Comparison of ENCODE assay signal across 8 mouse cellular contexts in the genomic region with DNA sequence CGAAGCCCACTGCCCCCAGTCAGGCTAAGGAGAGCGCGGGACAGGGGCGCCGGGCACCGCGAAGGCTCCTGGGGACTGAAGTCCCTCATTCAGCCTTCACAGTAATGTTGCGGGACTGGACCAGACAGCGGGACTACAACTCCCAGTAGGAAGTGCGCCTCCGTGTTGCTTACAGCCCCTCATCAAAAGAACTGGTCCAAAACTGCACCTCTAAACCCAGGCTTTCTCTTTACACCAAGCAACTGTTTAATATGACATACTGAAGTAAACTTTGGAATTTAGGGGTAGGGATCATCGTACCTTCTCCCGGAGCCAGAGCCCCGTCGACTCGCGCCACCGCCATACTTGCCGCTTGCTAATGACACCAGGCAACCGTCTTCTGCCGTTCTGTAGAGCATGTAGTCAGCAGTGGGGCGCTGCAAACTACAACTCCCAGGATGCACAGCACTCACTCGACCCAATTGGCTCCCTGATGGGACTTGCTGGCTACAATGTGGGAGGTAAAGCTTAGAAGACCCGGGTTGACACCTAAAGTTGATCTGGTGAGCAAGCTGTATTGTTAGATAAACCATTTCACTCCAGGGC. TPM values are rescaled to one million over a fixed set of nuclear protein-coding genes. Genes with fewer than 3 reads are reported as not detected.
DNase-seq lines count a peak whose midpoint lies in the region; ATAC-seq and TF ChIP-seq lines count a peak whose summit lies in the region.

Gene Cep97, minus strand, starts transcription at position 403 of the 585 bp plus-strand sequence.

- H3K4me1 ChIP-seq in E14TG2a.4 (replicated peaks; ENCODE audit: low read depth, low read length), result peaks cover 19% of the 10 kb centered on the region
- no peaks in the 10 kb centered on the region for H3K4me1 ChIP-seq in forebrain, embryonic 12.5 days
- peaks cover 2% of the 10 kb centered on the region; the same call in 1 of the 2 replicates for H3K4me1 ChIP-seq in liver, postnatal 0 days (ENCODE audit: insufficient read depth)
- H3K4me1 ChIP-seq in neural tube, embryonic 14.5 days (ENCODE audit: control insufficient read depth, insufficient read depth, low read length), result no peaks in the 10 kb centered on the region

- no peak for TF ChIP-seq CTCF in E14TG2a.4 (conservative IDR thresholded peaks at IDR 0.05; ENCODE audit: low read length)
- TF ChIP-seq CTCF in liver, postnatal 0 days (IDR thresholded peaks at IDR 0.05; ENCODE audit: low read depth), result no peak; the same call in 1 of the 2 replicates

- DNase-seq in c-Kit-positive CD71-positive TER-119-positive erythroid progenitor cells, embryonic 14.5 days (ENCODE audit: low spot score), result peak; percentile 88
- peak; percentile 94 to 95 for DNase-seq in heart, postnatal 10 days
- peak; percentile 84 for DNase-seq in large intestine, adult 2 months (ENCODE audit: low read depth, low spot score)
- DNase-seq in liver, postnatal 0 days, result peak; percentile 91
- peak; percentile 84 for DNase-seq in testis, postnatal 10 days (ENCODE audit: low spot score)

- no peaks in the 10 kb centered on the region; the same call in 1 of the 2 replicates for H3K27me3 ChIP-seq in E14TG2a.4 (ENCODE audit: insufficient read depth, low read length)
- H3K27me3 ChIP-seq in forebrain, embryonic 12.5 days, result no peaks in the 10 kb centered on the region
- no peaks in the 10 kb centered on the region for H3K27me3 ChIP-seq in liver, postnatal 0 days (ENCODE audit: insufficient read depth, low read length)
- no peaks in the 10 kb centered on the region for H3K27me3 ChIP-seq in neural tube, embryonic 14.5 days (ENCODE audit: control insufficient read depth, insufficient read depth, low read length)

- H3K9me3 ChIP-seq in E14TG2a.4 (ENCODE audit: low read length), result no peaks in the 10 kb centered on the region
- H3K9me3 ChIP-seq in forebrain, embryonic 12.5 days, result no peaks in the 10 kb centered on the region
- H3K9me3 ChIP-seq in liver, postnatal 0 days (ENCODE audit: low read length), result no peaks in the 10 kb centered on the region
- no peaks in the 10 kb centered on the region for H3K9me3 ChIP-seq in neural tube, embryonic 14.5 days (ENCODE audit: control insufficient read depth, low read length)

- WGBS in forebrain, embryonic 12.5 days, result under 1% methylated on average over 24 of the region's 24 CpGs
- WGBS in large intestine, adult 2 months, result under 1% methylated on average over 24 of the region's 24 CpGs
- 0% methylated on average over 24 of the region's 24 CpGs for WGBS in liver, postnatal 0 days (ENCODE audit: insufficient replicate concordance)
- WGBS in neural tube, embryonic 14.5 days, result under 1% methylated on average over 24 of the region's 24 CpGs

- intact Hi-C loops in heart, postnatal 10 days (cut with DNase I), result no loop called here

- peak; percentile 99 for ATAC-seq in forebrain, embryonic 12.5 days (ENCODE audit: low FRiP score)
- peak; percentile 99 for ATAC-seq in liver, postnatal 0 days
- peak; percentile 99 for ATAC-seq in neural tube, embryonic 14.5 days (ENCODE audit: low read depth)

- H3K27ac ChIP-seq in forebrain, embryonic 12.5 days, result peak within 1 kb of the TSS; percentile 75
- H3K27ac ChIP-seq in liver, postnatal 0 days (ENCODE audit: low read depth), result peak within 1 kb of the TSS; percentile 11
- peak within 1 kb of the TSS; percentile 63; the same call in 1 of the 2 replicates for H3K27ac ChIP-seq in neural tube, embryonic 14.5 days (ENCODE audit: low read depth, low read length)

- peak within 1 kb of the TSS; percentile 91 for H3K4me3 ChIP-seq in E14TG2a.4 (replicated peaks; ENCODE audit: low read length)
- peak within 1 kb of the TSS; percentile 67 for H3K4me3 ChIP-seq in forebrain, embryonic 12.5 days (replicated peaks)
- H3K4me3 ChIP-seq in liver, postnatal 0 days (ENCODE audit: low read depth, low read length), result peak within 1 kb of the TSS; percentile 85
- peak within 1 kb of the TSS; percentile 56 for H3K4me3 ChIP-seq in neural tube, embryonic 14.5 days (ENCODE audit: low read depth, low read length)

- H3K9ac ChIP-seq in forebrain, embryonic 12.5 days, result peak within 1 kb of the TSS; percentile 68
- peak within 1 kb of the TSS; percentile 71 for H3K9ac ChIP-seq in liver, postnatal 0 days (replicated peaks)
- peak within 1 kb of the TSS; percentile 60 for H3K9ac ChIP-seq in neural tube, embryonic 14.5 days (replicated peaks; ENCODE audit: low read depth, low read length)

- peak within 1 kb of the TSS; percentile 63 for H3K4me2 ChIP-seq in forebrain, embryonic 12.5 days
- H3K4me2 ChIP-seq in liver, postnatal 0 days (ENCODE audit: low read depth, low read length), result peak within 1 kb of the TSS; percentile 82
- H3K4me2 ChIP-seq in neural tube, embryonic 14.5 days (ENCODE audit: low read depth, low read length), result peak within 1 kb of the TSS; percentile 49

- peak; percentile 13; the same call in 1 of the 2 replicates for TF ChIP-seq EP300 in liver, postnatal 0 days (IDR thresholded peaks at IDR 0.05; ENCODE audit: low read depth)

- peaks cover 9% of the 10 kb centered on the region for H3K36me3 ChIP-seq in E14TG2a.4 (ENCODE audit: insufficient read depth, low read length)
- peaks cover 4% of the 10 kb centered on the region for H3K36me3 ChIP-seq in forebrain, embryonic 12.5 days (replicated peaks)
- H3K36me3 ChIP-seq in liver, postnatal 0 days (replicated peaks; ENCODE audit: insufficient read depth, low read length), result no peaks in the 10 kb centered on the region
- no peaks in the 10 kb centered on the region for H3K36me3 ChIP-seq in neural tube, embryonic 14.5 days (ENCODE audit: control insufficient read depth, insufficient read depth, low read length)

RNA-seq across cellular contexts. Expression of gene Cep97, which starts in this region (rescaled TPM):
- 19.9 and 22.9 TPM in 2 replicates for polyA plus RNA-seq in forebrain, embryonic 12.5 days (2016; fragmentation: Nextera tagmentation; extraction: Ambion mirVana)
- 1 to 10 TPM; 4.9 to 6.6 TPM for total RNA-seq in heart, postnatal 10 days (2021)
- polyA plus RNA-seq in large intestine, adult 2 months (2012; rRNA removed), result 0.82 and 1.4 TPM in 2 replicates
- polyA plus RNA-seq in liver, postnatal 0 days (2015; fragmentation: Nextera tagmentation; extraction: Ambion mirVana), result 2.4 and 2.7 TPM in 2 replicates
- 18.4 and 18.9 TPM in 2 replicates for polyA plus RNA-seq in neural tube, embryonic 14.5 days (2014; fragmentation: Nextera tagmentation; extraction: Ambion mirVana)

Comparison
In these comparisons a context has a peak if more than half of its experiments do, and no peak if none do; other contexts are left out.
1. Peak in every context shown above with its lines: DNase-seq, ATAC-seq, H3K4me3 ChIP-seq and H3K27ac ChIP-seq.
2. H3K27ac ChIP-seq: peak in every context shown above with its lines; median percentile 75 in forebrain, embryonic 12.5 days; 63 in neural tube, embryonic 14.5 days; 11 in liver, postnatal 0 days.